Mouse (Mus musculus) B cell, adult 2 months (primary cell): ENCODE results near the gene Ppp1r9b.
"Not testable (repeated sequence)": the region's sequence is repeated elsewhere in the genome, so short reads cannot be mapped to it uniquely, and the experiment has no call there.

Source experiments
- DNase-seq, 2 experiments: peaks; one replicate each; pipeline ENCODE4 v3.0.0; 2022

Ppp1r9b gene

DNA sequence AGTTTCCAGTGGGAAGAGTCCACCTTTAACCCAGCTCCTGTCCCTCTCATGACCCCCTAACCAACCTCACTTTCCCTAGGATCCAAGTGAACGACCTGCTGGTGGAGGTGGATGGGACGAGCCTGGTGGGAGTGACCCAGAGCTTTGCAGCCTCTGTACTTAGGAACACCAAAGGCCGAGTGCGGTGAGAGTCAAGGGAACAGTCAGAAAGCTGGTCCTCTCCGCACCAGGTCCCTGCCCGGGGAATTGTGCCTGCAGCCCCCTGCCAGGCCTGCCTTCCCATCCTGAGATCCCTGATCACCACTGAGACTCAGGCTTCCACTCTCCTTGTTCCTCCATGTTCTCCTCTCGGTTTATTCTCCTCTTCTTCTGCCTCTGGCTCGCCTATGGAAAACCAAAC, 9.3 kb downstream of the Ppp1r9b start:
- DNase-seq: no peak

GRCm38 (mm10) chr11:95000548-95000947, 9.7 kb downstream of the Ppp1r9b start:
- peak in 1 of 2 experiments; percentile 40 for DNase-seq

DNA sequence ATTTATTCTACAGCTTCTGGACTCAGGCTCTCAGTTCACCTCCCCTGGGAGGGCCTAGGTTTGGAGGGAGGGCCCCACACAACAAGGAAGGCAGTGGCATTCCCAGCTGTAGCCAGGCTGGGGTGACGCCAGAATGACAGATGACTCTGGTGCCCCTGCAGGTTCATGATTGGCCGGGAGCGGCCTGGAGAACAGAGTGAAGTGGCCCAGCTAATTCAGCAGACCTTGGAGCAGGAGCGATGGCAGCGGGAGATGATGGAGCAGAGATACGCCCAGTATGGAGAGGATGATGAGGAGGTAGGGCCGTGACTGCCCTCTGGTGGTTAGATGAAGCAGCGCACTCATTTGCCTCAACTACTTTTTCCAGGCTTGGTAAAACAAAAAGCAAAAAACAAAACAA, 10.2 kb downstream of the Ppp1r9b start:
- peak; percentile 69 for DNase-seq

GRCm38 (mm10) chr11:95001584-95002347, 10.9 kb downstream of the Ppp1r9b start:
- no peak for DNase-seq

GRCm38 (mm10) chr11:95002705-95003104, 11.9 kb downstream of the Ppp1r9b start:
- DNase-seq: no peak

DNA sequence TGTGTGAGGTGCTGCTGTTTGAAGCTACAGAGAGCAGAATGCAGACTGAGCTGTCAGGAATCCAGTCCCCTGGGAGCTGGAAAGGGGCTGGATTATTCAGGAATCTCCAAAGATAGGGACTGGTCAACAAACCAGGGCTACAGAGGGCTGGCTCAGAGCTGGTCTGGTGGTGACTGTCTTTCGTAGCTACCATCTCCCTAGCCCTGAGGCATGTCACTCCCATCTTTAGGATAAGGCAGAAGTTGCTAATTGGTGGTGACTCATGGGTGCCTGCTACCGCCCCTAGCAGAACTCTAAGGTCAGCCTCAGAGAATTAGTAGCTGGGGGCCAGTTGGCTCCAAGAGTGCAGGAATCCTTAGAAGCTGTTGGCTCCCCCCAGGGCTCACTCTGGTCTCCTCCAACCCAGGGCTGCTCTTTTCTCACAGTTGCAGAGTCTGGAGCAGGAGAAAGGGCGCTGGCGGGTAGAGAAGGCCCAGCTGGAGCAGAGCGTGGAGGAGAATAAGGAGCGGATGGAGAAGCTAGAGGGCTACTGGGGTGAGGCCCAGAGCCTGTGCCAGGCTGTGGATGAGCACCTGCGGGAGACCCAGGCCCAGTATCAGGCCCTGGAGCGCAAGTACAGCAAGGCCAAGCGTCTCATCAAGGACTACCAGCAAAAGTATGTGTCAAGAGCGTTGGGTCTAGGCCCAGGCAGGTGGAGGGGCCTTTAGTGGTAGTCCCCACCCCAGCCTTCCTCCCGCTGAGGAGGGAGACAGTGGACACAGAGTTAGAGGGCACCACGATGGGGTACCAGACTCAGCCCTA, 13.5 kb downstream of the Ppp1r9b start:
- DNase-seq: no peak

- no peak for DNase-seq
Observed at GRCm38 (mm10) chr11:95004937-95005198, 14.0 kb downstream of the Ppp1r9b start.

GRCm38 (mm10) chr11:95006038-95006437, 15.2 kb downstream of the Ppp1r9b start:
- no peak for DNase-seq

- DNase-seq: peak; percentile 81 to 83
Observed at GRCm38 (mm10) chr11:95006525-95007219, 15.8 kb downstream of the Ppp1r9b start.

DNA sequence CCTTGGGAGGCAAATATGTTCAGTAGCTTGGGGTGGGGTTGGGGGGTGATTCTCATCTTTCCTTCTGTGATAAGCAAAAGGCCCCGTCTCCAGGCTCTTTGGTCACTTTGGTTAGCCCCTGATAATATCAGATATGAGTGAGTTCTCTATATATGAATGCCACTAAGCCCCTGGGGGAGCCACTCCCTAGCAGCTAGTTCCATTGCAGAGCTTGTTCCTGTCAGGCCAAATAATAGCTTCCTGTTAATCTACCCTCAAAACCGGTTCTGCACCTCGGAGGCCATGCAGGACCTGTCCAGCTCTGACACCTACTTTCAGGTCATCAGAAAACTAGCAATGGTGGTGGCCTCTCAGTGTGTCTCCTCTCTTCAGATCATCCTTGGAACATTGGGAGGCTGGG, 16.6 kb downstream of the Ppp1r9b start:
- DNase-seq: no peak

DNA sequence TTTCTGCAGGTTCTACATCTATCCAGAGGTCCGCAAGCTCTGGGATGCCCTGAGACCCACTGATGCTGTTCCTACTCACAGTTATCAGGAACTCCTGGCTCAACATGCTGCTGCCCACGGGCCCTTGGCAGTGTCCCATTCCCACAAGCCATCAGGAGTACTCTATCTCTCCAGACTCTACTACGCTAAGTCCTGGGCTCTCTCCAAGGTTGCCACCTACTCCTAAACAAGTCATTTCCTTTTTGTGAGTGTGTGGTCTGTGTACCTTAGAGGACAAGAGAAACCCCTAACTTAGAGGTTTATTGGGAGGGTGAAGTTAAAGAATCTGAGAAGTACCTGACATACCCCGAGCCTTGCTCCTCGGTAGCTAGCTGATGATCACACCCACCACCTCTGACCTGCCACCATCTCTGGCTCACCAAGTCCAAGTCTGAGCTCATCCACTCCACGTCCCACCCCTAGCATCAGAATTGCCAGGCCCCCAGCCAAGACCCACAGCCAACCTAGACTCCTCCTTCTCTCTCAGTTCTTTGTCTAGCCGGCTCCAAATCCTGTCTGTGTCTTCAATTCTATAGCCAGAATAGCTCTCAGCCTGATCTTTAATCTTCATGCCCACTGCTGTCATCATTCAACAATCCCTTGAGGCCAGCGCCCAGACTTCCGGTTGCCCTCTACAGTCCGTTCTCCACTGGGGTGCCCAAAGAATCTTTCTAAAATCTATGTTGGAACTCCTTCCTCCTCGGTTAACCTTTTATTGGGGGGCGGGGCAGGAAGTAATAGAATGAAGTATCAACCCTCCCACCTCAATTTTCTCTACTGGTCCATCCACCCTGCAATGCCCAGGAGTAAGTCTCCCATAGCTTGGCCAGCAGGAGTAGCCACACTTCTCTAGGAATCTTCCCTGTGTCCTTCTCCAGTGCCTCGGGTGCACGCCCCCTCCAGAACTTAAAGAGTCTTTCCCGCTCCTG, 18.1 kb downstream of the Ppp1r9b start:
- DNase-seq: peak in 1 of 2 experiments; percentile 23

DNA sequence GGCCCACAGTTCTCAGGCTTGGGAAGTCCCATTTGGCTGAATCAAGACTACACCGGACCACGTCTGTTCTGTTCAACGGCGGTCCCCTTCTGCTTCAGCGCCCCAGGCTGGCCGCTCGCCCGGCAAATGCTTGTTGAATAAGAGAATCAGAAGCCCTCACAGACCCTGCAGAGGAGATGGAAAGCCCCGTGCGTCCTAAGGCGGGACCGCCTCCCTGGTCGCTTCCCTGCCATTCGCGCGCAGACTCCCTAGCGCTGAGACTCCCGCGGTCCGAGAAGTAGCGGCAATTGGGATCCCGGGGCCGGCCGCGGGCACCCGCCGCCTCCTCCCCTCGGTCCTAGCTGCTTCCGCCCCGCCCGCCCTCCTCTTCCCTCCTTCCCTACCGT, 18.8 kb downstream of the Ppp1r9b start, which contains the start of gene Samd14:
Gene Samd14 (plus strand): TSS at position 251 of the 386 bp plus-strand sequence.
- peak; percentile 29 to 31 for DNase-seq

- no peak for DNase-seq
Observed at GRCm38 (mm10) chr11:95010141-95010739, 19.4 kb downstream of the Ppp1r9b start.

DNA sequence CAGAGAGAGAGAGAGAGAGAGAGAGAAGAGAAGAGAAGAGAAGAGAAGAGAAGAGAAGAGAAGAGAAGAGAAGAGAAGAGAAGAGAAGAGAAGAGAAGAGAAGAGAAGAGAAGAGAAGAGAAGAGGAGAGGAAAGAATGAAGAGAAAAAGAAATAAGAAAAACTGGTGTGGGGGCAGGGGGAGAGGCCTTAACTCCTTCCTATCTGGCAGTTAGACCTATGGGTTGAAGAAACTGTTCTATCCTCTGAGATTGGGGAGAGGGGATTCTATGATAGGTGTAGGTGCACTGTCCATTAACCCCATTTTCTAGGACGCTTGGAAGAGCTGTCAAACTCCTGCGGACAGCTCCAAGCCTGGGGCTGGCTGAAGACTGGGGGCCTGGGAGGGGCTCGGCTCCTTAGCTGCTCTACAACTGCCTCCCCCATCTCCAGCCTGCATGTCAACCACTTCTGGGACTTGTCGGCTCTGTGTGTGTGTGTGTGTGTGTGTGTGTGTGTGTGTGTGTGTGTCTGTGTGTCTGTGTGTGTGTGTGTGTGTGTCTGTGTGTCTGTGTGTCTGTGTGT, 20.1 kb downstream of the Ppp1r9b start:
- not testable (repeated sequence) for DNase-seq

DNA sequence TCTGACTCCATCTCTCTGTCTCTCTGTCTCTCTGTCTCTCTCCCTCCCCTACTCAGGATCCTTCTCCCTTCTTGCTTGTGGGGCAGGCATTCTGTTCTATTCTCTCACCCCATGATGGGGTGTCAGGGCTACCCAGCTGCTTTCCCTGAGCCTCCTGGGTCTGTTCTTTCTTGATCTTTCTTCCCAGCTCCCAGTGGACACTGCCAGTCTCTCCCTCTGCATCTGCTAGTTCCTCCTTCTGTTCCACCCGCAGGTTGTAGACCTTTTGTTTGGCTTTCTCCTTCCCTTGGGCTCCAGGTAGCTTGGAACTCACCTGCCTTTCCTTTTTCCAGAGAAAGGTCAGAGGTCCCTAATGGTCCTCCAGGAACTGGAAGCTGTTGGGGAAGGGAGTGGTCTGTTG, 20.6 kb downstream of the Ppp1r9b start:
- DNase-seq: no peak

- no peak for DNase-seq
Observed at GRCm38 (mm10) chr11:95012075-95012474, 21.2 kb downstream of the Ppp1r9b start.

GRCm38 (mm10) chr11:95012487-95012886, 21.7 kb downstream of the Ppp1r9b start:
- DNase-seq: no peak

- no peak for DNase-seq
Observed at GRCm38 (mm10) chr11:95015484-95015883, 24.6 kb downstream of the Ppp1r9b start.

GRCm38 (mm10) chr11:95022237-95022992, 31.6 kb downstream of the Ppp1r9b start:
- DNase-seq: peak in 1 of 2 experiments; percentile 25

DNA sequence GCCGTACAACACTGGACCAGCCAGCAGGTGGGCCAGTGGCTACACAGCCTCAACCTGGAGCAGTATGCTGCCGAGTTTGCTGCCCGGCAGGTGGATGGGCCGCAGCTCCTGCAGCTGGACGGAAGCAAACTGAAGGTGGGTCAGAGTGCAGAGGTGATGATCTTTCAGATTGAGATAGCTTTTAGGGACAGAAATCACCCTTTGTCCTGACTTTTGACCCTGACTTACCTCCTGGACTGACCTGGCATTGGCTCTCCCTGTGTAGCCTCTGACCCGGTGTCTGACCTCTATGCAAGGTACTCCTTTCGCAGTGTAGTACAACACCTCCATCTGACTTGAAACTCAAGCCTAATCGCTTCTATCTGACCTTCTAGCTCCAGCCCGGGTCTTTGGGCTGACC, 32.6 kb downstream of the Ppp1r9b start:
- DNase-seq: no peak
